Mouse (Mus musculus) liver, adult 2 months (tissue): Measurements from ENCODE around the gene Sncb. TPM values are rescaled to one million over a fixed set of nuclear protein-coding genes. Genes with fewer than 3 reads are reported as not detected.

Source experiments
- DNase-seq: peaks from one replicate; pipeline ENCODE4 v3.0.0-alpha.2; 2011; ENCODE audit warnings: low read depth, low spot score; ENCODE audit errors: extremely low read depth
- H3K27ac ChIP-seq: fragments of 200-500 bp; replicated peaks from 2 replicates; pipeline ENCODE4 v1.5.1; 2012; ENCODE audit warnings: low read depth, mild to moderate bottlenecking, control low read depth, inconsistent platforms, low read length; ENCODE audit not compliant: insufficient read depth
- H3K27me3 ChIP-seq: fragments of 200-500 bp; 2 replicates; pipeline ENCODE4 v1.6.1; 2012; ENCODE audit warnings: mild to moderate bottlenecking, moderate library complexity, low read length, inconsistent platforms; ENCODE audit not compliant: control insufficient read depth, insufficient read depth
- H3K36me3 ChIP-seq: fragments of 200-500 bp; 2 replicates; pipeline ENCODE4 v1.6.1; 2012; ENCODE audit warnings: low read length, inconsistent platforms; ENCODE audit not compliant: control insufficient read depth, insufficient read depth
- H3K4me1 ChIP-seq: fragments of 200-500 bp; 2 replicates; pipeline ENCODE4 v1.6.1; 2011; ENCODE audit warnings: low read length; ENCODE audit not compliant: control insufficient read depth, insufficient read depth
- H3K4me3 ChIP-seq: fragments of 200-500 bp; 2 replicates; pipeline ENCODE4 v1.5.1; 2011; ENCODE audit warnings: low read depth, mild to moderate bottlenecking, control low read depth, low read length, moderate library complexity; ENCODE audit not compliant: insufficient read depth
- H3K79me2 ChIP-seq: fragments of 200-500 bp; 2 replicates; pipeline ENCODE4 v1.6.1; 2012; ENCODE audit warnings: inconsistent platforms, mild to moderate bottlenecking, low read length, moderate library complexity; ENCODE audit not compliant: control insufficient read depth, insufficient read depth
- H3K9ac ChIP-seq: fragments of 200-500 bp; 2 replicates; pipeline ENCODE4 v1.6.1; 2012; ENCODE audit warnings: low read depth, mild to moderate bottlenecking, control low read depth, inconsistent platforms, low read length
- CTCF ChIP-seq: fragments of 200-500 bp; IDR thresholded peaks from 2 replicates; pipeline ENCODE4 v1.5.1; 2011; ENCODE audit warnings: low read depth, low read length, control low read depth
- POLR2A ChIP-seq: fragments of 200-500 bp; IDR thresholded peaks from 2 replicates; pipeline ENCODE4 v1.6.1; 2011; ENCODE audit warnings: low read length, control low read depth; ENCODE audit not compliant: insufficient read depth; ENCODE audit errors: extremely low read depth
- WGBS: fragments of 180-500 bp; shearing (Covaris S2); methylation state at CpG from one replicate; pipeline ENCODE4 v1.1.7; 2018; 5-methylcytosine and 5-hydroxymethylcytosine counted together
- polyA plus RNA-seq: library from polyadenylated mRNA; depleted of rRNA; stranded (reverse); fragments of >200 nt; gene quantifications from 2 replicates; pipeline ENCODE4 v1.2.3, GENCODE M21; 2012; rRNA removed
- total RNA-seq: library from RNA; depleted of rRNA; stranded (reverse); fragments of >200 nt; gene quantifications from 2 replicates; pipeline ENCODE4 v1.2.3, GENCODE M21; 2014; rRNA removed

Sncb gene
- total RNA-seq (not detected in 2 replicates), polyA plus RNA-seq (not detected in 2 replicates)

GRCm38 (mm10) chr13:54766192-54766768 is at the start of gene Sncb:
TSS of gene Sncb (minus strand) at chr13:54766595.
- Histone ChIP-seq H3K4me1 (no peaks in the 10 kb centered on the region), H3K79me2 (no peaks in the 10 kb centered on the region), H3K9ac (no peak within 1 kb of the TSS), H3K27ac (no peak within 1 kb of the TSS), H3K36me3 (no peaks in the 10 kb centered on the region), H3K27me3 (peaks cover 17% of the 10 kb centered on the region), H3K4me3 (no peak within 1 kb of the TSS)
- TF ChIP-seq POLR2A (no peak), CTCF (peak; percentile 30; the same call in 1 of the 2 replicates)
- DNase-seq: no peak
- WGBS: 3% methylated on average over 35 of the region's 35 CpGs

GRCm38 (mm10) chr13:54813381-54813780 is 47.0 kb upstream of the Sncb start:
- DNase-seq: no peak
- no peak overlapping the region for H3K4me3 ChIP-seq
- TF ChIP-seq CTCF: no peak
- TF ChIP-seq POLR2A: no peak
- H3K36me3 ChIP-seq: no peaks in the 10 kb centered on the region
- H3K9ac ChIP-seq: no peak overlapping the region
- H3K27me3 ChIP-seq: no peaks in the 10 kb centered on the region
- no peak overlapping the region for H3K27ac ChIP-seq
- H3K4me1 ChIP-seq: no peaks in the 10 kb centered on the region
- H3K79me2 ChIP-seq: no peaks in the 10 kb centered on the region
- 76% methylated on average over 9 of the region's 9 CpGs for WGBS

GRCm38 (mm10) chr13:54811476-54811875 is 45.1 kb upstream of the Sncb start:
- no peak for TF ChIP-seq CTCF
- no peak for TF ChIP-seq POLR2A
- Histone ChIP-seq H3K4me1 (no peaks in the 10 kb centered on the region), H3K36me3 (no peaks in the 10 kb centered on the region), H3K79me2 (no peaks in the 10 kb centered on the region), H3K27me3 (peaks cover 4% of the 10 kb centered on the region; the same call in 1 of the 2 replicates), H3K27ac (no peak overlapping the region), H3K9ac (no peak overlapping the region), H3K4me3 (no peak overlapping the region)
- DNase-seq: no peak
- 60% methylated on average over 7 of the region's 7 CpGs for WGBS

- H3K27ac ChIP-seq: no peak overlapping the region
- 71% methylated on average over 12 of the region's 12 CpGs for WGBS
- no peak for DNase-seq
- H3K36me3 ChIP-seq: no peaks in the 10 kb centered on the region
- no peaks in the 10 kb centered on the region for H3K79me2 ChIP-seq
- no peak overlapping the region for H3K9ac ChIP-seq
- H3K27me3 ChIP-seq: peaks cover 5% of the 10 kb centered on the region; the same call in 1 of the 2 replicates
- no peaks in the 10 kb centered on the region for H3K4me1 ChIP-seq
- no peak for TF ChIP-seq POLR2A
- TF ChIP-seq CTCF: no peak
- H3K4me3 ChIP-seq: no peak overlapping the region
Measured at GRCm38 (mm10) chr13:54808067-54808466, 41.7 kb upstream of the Sncb start.

- Histone ChIP-seq H3K36me3 (no peaks in the 10 kb centered on the region), H3K4me1 (no peaks in the 10 kb centered on the region), H3K79me2 (no peaks in the 10 kb centered on the region), H3K4me3 (no peak overlapping the region), H3K27me3 (peaks cover 5% of the 10 kb centered on the region; the same call in 1 of the 2 replicates), H3K27ac (no peak overlapping the region), H3K9ac (no peak overlapping the region)
- WGBS: 58% methylated on average over 13 of the region's 13 CpGs
- TF ChIP-seq POLR2A (no peak), CTCF (no peak)
- DNase-seq: no peak
Measured at GRCm38 (mm10) chr13:54806434-54806976, 40.1 kb upstream of the Sncb start.

- no peaks in the 10 kb centered on the region for H3K4me1 ChIP-seq
- H3K9ac ChIP-seq: no peak overlapping the region
- H3K27ac ChIP-seq: no peak overlapping the region
- peak; percentile 38 for TF ChIP-seq CTCF
- TF ChIP-seq POLR2A: no peak
- 37% methylated on average over 21 of the region's 21 CpGs for WGBS
- no peak for DNase-seq
- H3K36me3 ChIP-seq: no peaks in the 10 kb centered on the region
- H3K27me3 ChIP-seq: peaks cover 5% of the 10 kb centered on the region; the same call in 1 of the 2 replicates
- H3K4me3 ChIP-seq: no peak overlapping the region
- no peaks in the 10 kb centered on the region for H3K79me2 ChIP-seq
Measured at GRCm38 (mm10) chr13:54805134-54805838, 38.9 kb upstream of the Sncb start.
